Mouse (Mus musculus) lung, embryonic 15.5 days (tissue): ENCODE data around the gene Synpr. TPM values are rescaled to one million over a fixed set of nuclear protein-coding genes. Genes with fewer than 3 reads are reported as not detected.

ENCODE experiments used
- ATAC-seq: fragments of 200-750 bp; cut with Nextera tagmentation; 2 replicates; pipeline ENCODE4 v1.8.0; 2017; ENCODE audit warnings: moderate number of reproducible peaks, borderline replicate concordance; ENCODE audit not compliant: low FRiP score, low TSS enrichment; ENCODE audit errors: extremely low read depth
- H3K27ac ChIP-seq: fragments of 300-500 bp; sonication (generic); 2 replicates; pipeline ENCODE4 v1.5.1; 2015; ENCODE audit warnings: moderate library complexity, mild to moderate bottlenecking, inconsistent platforms
- H3K27me3 ChIP-seq: fragments of 300-500 bp; sonication (generic); 2 replicates; pipeline ENCODE4 v1.6.1; 2015; ENCODE audit warnings: inconsistent platforms
- H3K36me3 ChIP-seq: fragments of 300-500 bp; sonication (generic); 2 replicates; pipeline ENCODE4 v1.6.1; 2015; ENCODE audit warnings: inconsistent platforms
- H3K4me1 ChIP-seq: fragments of 300-500 bp; sonication (generic); 2 replicates; pipeline ENCODE4 v1.6.1; 2015; ENCODE audit warnings: inconsistent platforms
- H3K4me2 ChIP-seq: fragments of 300-500 bp; sonication (generic); 2 replicates; pipeline ENCODE4 v1.6.1; 2015; ENCODE audit warnings: inconsistent platforms, mild to moderate bottlenecking, moderate library complexity
- H3K4me3 ChIP-seq: fragments of 300-500 bp; sonication (generic); 2 replicates; pipeline ENCODE4 v1.5.1; 2015; ENCODE audit warnings: mild to moderate bottlenecking, inconsistent platforms
- H3K9ac ChIP-seq: fragments of 300-500 bp; sonication (generic); 2 replicates; pipeline ENCODE4 v1.6.1; 2015; ENCODE audit warnings: inconsistent platforms
- H3K9me3 ChIP-seq: fragments of 300-500 bp; sonication (generic); 2 replicates; pipeline ENCODE4 v1.6.1; 2016; ENCODE audit warnings: inconsistent platforms
- WGBS: fragments of 180-500 bp; shearing (Covaris S2); methylation state at CpG from one replicate; pipeline ENCODE4 v1.1.7; 2015; 5-methylcytosine and 5-hydroxymethylcytosine counted together
- polyA plus RNA-seq: library from polyadenylated mRNA; unstranded; fragments of >200 nt; fragmentation: Nextera tagmentation; extraction: Ambion mirVana; gene quantifications from 2 replicates; pipeline ENCODE4 v1.2.1, GENCODE M21; 2015

Synpr gene
- polyA plus RNA-seq, 1 experiment from 2014 or later: 2.1 TPM

DNA sequence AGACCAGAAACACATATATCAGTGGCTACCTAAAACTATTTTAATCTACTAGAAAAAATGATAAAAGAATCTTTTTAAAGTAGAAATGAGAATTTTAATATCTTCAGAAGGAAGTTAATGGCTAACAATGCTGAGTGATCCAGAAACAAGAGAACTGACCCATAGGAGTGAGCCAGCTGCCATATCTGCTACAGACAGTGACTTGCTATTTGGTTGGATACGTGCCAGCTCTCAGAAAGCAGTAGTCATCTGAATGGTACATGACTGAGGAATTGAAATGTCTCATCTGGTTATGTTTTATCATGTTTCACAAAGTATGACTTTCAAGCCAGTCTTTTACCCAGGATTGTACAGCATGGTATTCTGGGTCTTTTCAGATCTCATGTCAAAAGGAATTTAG lies 282.7 kb downstream of the Synpr start:
- 50% methylated on average over 1 of the region's 1 CpGs for WGBS

DNA sequence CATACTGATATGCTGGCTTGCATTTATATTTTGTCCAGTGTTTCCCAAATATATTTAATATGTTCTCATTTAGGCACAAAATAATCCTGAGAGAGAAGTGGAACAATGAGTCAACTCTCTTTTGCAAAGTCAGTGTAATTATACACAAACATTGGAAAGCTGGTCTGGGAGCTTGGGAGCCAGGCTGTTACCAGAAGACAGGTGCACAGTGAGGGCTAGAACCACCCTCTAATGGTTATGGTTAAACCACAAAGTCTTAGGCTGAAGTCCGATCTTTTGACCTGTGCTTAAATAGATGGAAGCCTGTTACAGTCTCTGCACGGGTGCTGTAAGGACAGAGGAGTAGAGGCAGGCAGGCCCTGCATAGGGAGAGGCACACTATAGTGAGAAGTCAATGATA lies 283.4 kb downstream of the Synpr start:
- H3K9ac ChIP-seq: no peak overlapping the region
- H3K36me3 ChIP-seq: no peaks in the 10 kb centered on the region
- H3K4me2 ChIP-seq: no peak overlapping the region
- no peaks in the 10 kb centered on the region for H3K9me3 ChIP-seq
- ATAC-seq: no peak
- H3K4me1 ChIP-seq: no peaks in the 10 kb centered on the region
- H3K4me3 ChIP-seq: no peak overlapping the region
- H3K27me3 ChIP-seq: no peaks in the 10 kb centered on the region
- no peak overlapping the region for H3K27ac ChIP-seq
- 69% methylated on average over 2 of the region's 2 CpGs for WGBS

More for the DNA sequence above, 282.7 kb downstream of the Synpr start:
- no peaks in the 10 kb centered on the region for H3K9me3 ChIP-seq
- H3K4me3 ChIP-seq: no peak overlapping the region
- no peak overlapping the region for H3K4me2 ChIP-seq
- H3K36me3 ChIP-seq: no peaks in the 10 kb centered on the region
- no peak for ATAC-seq
- H3K27ac ChIP-seq: no peak overlapping the region
- no peak overlapping the region for H3K9ac ChIP-seq
- H3K27me3 ChIP-seq: no peaks in the 10 kb centered on the region
- no peaks in the 10 kb centered on the region for H3K4me1 ChIP-seq

DNA sequence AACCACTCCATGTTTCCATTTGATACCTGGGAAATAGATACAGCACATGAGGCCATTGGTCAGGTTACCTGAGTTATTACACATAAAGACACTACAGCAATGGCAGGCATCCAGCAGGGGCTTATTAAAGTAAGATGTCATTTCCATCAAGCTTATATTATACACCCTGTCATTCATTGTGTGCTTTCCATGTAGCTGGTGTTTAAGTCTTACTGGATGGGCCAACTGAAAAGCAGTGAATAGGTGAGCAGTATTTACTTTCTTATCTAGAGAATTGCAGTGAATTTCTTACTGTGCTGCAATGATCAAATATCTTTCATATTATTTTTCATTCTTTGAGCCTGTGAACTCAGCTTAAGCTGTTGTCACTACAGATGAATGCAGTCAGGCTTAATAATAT lies 287.4 kb downstream of the Synpr start:
- no peaks in the 10 kb centered on the region for H3K4me1 ChIP-seq
- no peak overlapping the region for H3K27ac ChIP-seq
- no peak overlapping the region for H3K4me3 ChIP-seq
- no peak overlapping the region for H3K9ac ChIP-seq
- H3K27me3 ChIP-seq: no peaks in the 10 kb centered on the region
- no peaks in the 10 kb centered on the region for H3K9me3 ChIP-seq
- H3K4me2 ChIP-seq: no peak overlapping the region
- no peaks in the 10 kb centered on the region for H3K36me3 ChIP-seq
- ATAC-seq: no peak

GRCm38 (mm10) chr14:13572530-13572929 lies 287.9 kb downstream of the Synpr start:
- Histone ChIP-seq H3K9ac (no peak overlapping the region), H3K27ac (no peak overlapping the region), H3K9me3 (no peaks in the 10 kb centered on the region), H3K36me3 (no peaks in the 10 kb centered on the region), H3K4me2 (no peak overlapping the region), H3K27me3 (no peaks in the 10 kb centered on the region), H3K4me1 (no peaks in the 10 kb centered on the region), H3K4me3 (no peak overlapping the region)
- WGBS: 12% methylated on average over 1 of the region's 1 CpGs
- no peak for ATAC-seq

GRCm38 (mm10) chr14:13578101-13578500 lies 293.5 kb downstream of the Synpr start:
- Histone ChIP-seq H3K4me1 (no peaks in the 10 kb centered on the region), H3K27ac (no peak overlapping the region), H3K27me3 (no peaks in the 10 kb centered on the region), H3K9ac (no peak overlapping the region), H3K36me3 (no peaks in the 10 kb centered on the region), H3K9me3 (no peaks in the 10 kb centered on the region), H3K4me3 (no peak overlapping the region), H3K4me2 (no peak overlapping the region)
- WGBS: 78% methylated on average over 2 of the region's 2 CpGs
- ATAC-seq: no peak

GRCm38 (mm10) chr14:13578744-13579143 lies 294.2 kb downstream of the Synpr start:
- no peak overlapping the region for H3K4me3 ChIP-seq
- no peak overlapping the region for H3K27ac ChIP-seq
- no peak overlapping the region for H3K4me2 ChIP-seq
- H3K9ac ChIP-seq: no peak overlapping the region
- H3K27me3 ChIP-seq: no peaks in the 10 kb centered on the region
- H3K4me1 ChIP-seq: no peaks in the 10 kb centered on the region
- H3K36me3 ChIP-seq: no peaks in the 10 kb centered on the region
- H3K9me3 ChIP-seq: no peaks in the 10 kb centered on the region
- ATAC-seq: no peak
- WGBS: 76% methylated on average over 1 of the region's 1 CpGs

- Histone ChIP-seq H3K36me3 (no peaks in the 10 kb centered on the region), H3K4me2 (no peak overlapping the region), H3K27me3 (no peaks in the 10 kb centered on the region), H3K27ac (no peak overlapping the region), H3K4me3 (no peak overlapping the region), H3K9ac (no peak overlapping the region), H3K9me3 (no peaks in the 10 kb centered on the region), H3K4me1 (no peaks in the 10 kb centered on the region)
- no peak for ATAC-seq
- WGBS: 89% methylated on average over 2 of the region's 2 CpGs
Observed at GRCm38 (mm10) chr14:13593321-13593940, 308.9 kb downstream of the Synpr start.

- H3K4me3 ChIP-seq: no peak overlapping the region
- ATAC-seq: no peak
- H3K9me3 ChIP-seq: no peaks in the 10 kb centered on the region
- H3K4me2 ChIP-seq: peak overlapping the region; percentile 20; the same call in 1 of the 2 replicates
- no peaks in the 10 kb centered on the region for H3K4me1 ChIP-seq
- WGBS: 56% methylated on average over 6 of the region's 6 CpGs
- H3K27me3 ChIP-seq: no peaks in the 10 kb centered on the region
- no peak overlapping the region for H3K27ac ChIP-seq
- H3K9ac ChIP-seq: no peak overlapping the region
- H3K36me3 ChIP-seq: no peaks in the 10 kb centered on the region
Observed at GRCm38 (mm10) chr14:13596251-13596650, 311.7 kb downstream of the Synpr start.

DNA sequence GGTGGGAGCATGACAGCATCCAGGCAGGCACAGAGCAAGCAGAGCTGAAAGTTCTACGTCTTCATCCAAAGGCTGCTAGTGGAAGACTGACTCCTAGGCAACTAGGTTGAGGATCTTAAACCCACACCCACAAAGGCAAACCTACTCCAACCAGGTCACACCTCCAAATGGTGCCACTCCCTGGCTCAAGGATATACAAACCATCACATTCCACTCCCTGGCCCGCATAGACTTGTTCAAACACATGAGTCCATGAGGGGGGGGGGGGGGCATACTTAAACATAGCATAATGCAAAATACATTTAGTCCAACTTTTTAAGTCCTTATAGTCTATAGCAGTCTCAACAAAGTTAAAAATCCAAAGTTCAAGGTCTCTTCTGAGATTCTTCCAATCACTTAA lies 312.6 kb downstream of the Synpr start:
- WGBS: 43% methylated on average over 2 of the region's 2 CpGs
- Histone ChIP-seq H3K9me3 (no peaks in the 10 kb centered on the region), H3K27ac (no peak overlapping the region), H3K36me3 (no peaks in the 10 kb centered on the region), H3K4me2 (peak overlapping the region; percentile 20; the same call in 1 of the 2 replicates), H3K4me3 (no peak overlapping the region), H3K4me1 (no peaks in the 10 kb centered on the region), H3K27me3 (no peaks in the 10 kb centered on the region), H3K9ac (no peak overlapping the region)
- ATAC-seq: no peak

- Histone ChIP-seq H3K9ac (no peak overlapping the region), H3K27me3 (no peaks in the 10 kb centered on the region), H3K4me2 (no peak overlapping the region), H3K4me3 (no peak overlapping the region), H3K9me3 (no peaks in the 10 kb centered on the region), H3K4me1 (no peaks in the 10 kb centered on the region), H3K27ac (no peak overlapping the region), H3K36me3 (no peaks in the 10 kb centered on the region)
- ATAC-seq: no peak
- 23% methylated on average over 2 of the region's 2 CpGs for WGBS
Observed at GRCm38 (mm10) chr14:13620531-13620930, 336.0 kb downstream of the Synpr start.

DNA sequence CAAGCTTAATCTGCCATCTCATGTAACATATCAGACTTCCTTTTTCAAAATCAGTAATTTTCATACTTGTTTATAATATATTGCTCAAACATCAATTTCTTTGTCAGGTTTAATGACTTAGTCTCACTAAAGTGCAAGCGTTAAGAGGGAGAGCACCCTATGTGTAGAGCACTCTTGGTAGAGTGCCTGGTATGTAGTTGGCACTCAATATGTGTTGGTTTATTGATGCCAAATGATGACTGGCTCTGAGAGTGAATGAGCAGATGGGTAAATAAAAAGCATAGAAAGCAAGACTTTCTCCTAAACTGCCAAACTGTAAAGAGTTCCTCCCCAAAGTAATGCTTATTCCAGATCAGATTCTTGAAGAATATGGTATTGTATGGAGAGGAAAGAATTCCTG lies 365.3 kb downstream of the Synpr start:
- Histone ChIP-seq H3K36me3 (no peaks in the 10 kb centered on the region), H3K9ac (no peak overlapping the region), H3K9me3 (no peaks in the 10 kb centered on the region), H3K27me3 (no peaks in the 10 kb centered on the region), H3K4me3 (no peak overlapping the region), H3K4me1 (no peaks in the 10 kb centered on the region), H3K4me2 (no peak overlapping the region), H3K27ac (no peak overlapping the region)
- WGBS: 80% methylated on average over 1 of the region's 1 CpGs
- no peak for ATAC-seq

GRCm38 (mm10) chr14:13651039-13651438 lies 366.5 kb downstream of the Synpr start:
- H3K4me3 ChIP-seq: no peak overlapping the region
- no peak overlapping the region for H3K9ac ChIP-seq
- no peaks in the 10 kb centered on the region for H3K36me3 ChIP-seq
- 71% methylated on average over 1 of the region's 1 CpGs for WGBS
- no peaks in the 10 kb centered on the region for H3K27me3 ChIP-seq
- no peak for ATAC-seq
- H3K4me2 ChIP-seq: no peak overlapping the region
- H3K4me1 ChIP-seq: no peaks in the 10 kb centered on the region
- no peaks in the 10 kb centered on the region for H3K9me3 ChIP-seq
- no peak overlapping the region for H3K27ac ChIP-seq
